In genomic region chr2:173158390-173159055, GRCm38 (mm10) we compare ENCODE assay signal across 16 mouse cellular contexts. TPM values are rescaled to one million over a fixed set of nuclear protein-coding genes. Genes with fewer than 3 reads are reported as not detected.
"Had no signal": no experiment of that assay in that cellular context is flagged by ENCODE, and none has a peak within 500 bp of the region (broad histone marks: within the 10 kb centered on the region; RNA-seq: fewer than 3 reads in every experiment).

No protein-coding gene starts in this region.

- H3K9me3 ChIP-seq: kidney, embryonic 15.5 days; limb, embryonic 13.5 days; liver, embryonic 13.5 days; midbrain, embryonic 12.5 days; neural tube, embryonic 13.5 days had no signal

- H3K9ac ChIP-seq: kidney, embryonic 15.5 days; limb, embryonic 13.5 days; liver, embryonic 13.5 days; midbrain, embryonic 12.5 days; neural tube, embryonic 13.5 days had no signal

- H3K4me2 ChIP-seq: liver, embryonic 13.5 days had no signal

- H3K36me3 ChIP-seq: kidney, embryonic 15.5 days; limb, embryonic 13.5 days; liver, embryonic 13.5 days; midbrain, embryonic 12.5 days; neural tube, embryonic 13.5 days had no signal

- H3K27ac ChIP-seq: hindbrain, postnatal 0 days; layer of hippocampus, adult 2 months; liver, embryonic 13.5 days; midbrain, embryonic 12.5 days; neural tube, embryonic 13.5 days had no signal

- DNase-seq: right cerebral cortex, postnatal 14 days had no signal

- H3K27me3 ChIP-seq: limb, embryonic 13.5 days; liver, embryonic 13.5 days; midbrain, embryonic 12.5 days had no signal

- H3K4me3 ChIP-seq: kidney, embryonic 15.5 days; layer of hippocampus, adult 2 months; limb, embryonic 13.5 days; liver, embryonic 13.5 days; midbrain, embryonic 12.5 days; neural tube, embryonic 13.5 days had no signal

- H3K4me1 ChIP-seq: midbrain, embryonic 12.5 days had no signal

RNA-seq across cellular contexts. Expression of gene Pck1, which starts 5.7 kb away (rescaled TPM):
- total RNA-seq: layer of hippocampus, adult 2 months; layer of hippocampus, postnatal 14 days; left cerebral cortex, adult 18-20 months; left cerebral cortex, postnatal 10 days; left cerebral cortex, postnatal 4 days; megakaryocyte-erythroid progenitor cell, adult 5-6 weeks had no signal
- polyA plus RNA-seq: hindbrain, postnatal 0 days; limb, embryonic 13.5 days; lung, embryonic 16.5 days; midbrain, embryonic 12.5 days; midbrain, embryonic 16.5 days; neural tube, embryonic 13.5 days had no signal

RNA-seq across cellular contexts. Expression of gene Ctcfl, which starts 39.2 kb away (rescaled TPM):
- total RNA-seq: hindbrain, postnatal 0 days; layer of hippocampus, adult 2 months; layer of hippocampus, postnatal 14 days; left cerebral cortex, adult 18-20 months; left cerebral cortex, postnatal 10 days; left cerebral cortex, postnatal 4 days; megakaryocyte-erythroid progenitor cell, adult 5-6 weeks had no signal
- polyA plus RNA-seq: hindbrain, postnatal 0 days; midbrain, embryonic 12.5 days; stomach, postnatal 0 days had no signal
